Mouse (Mus musculus) cerebellum, adult 9-10 months (tissue): ENCODE data around the gene Fam98b.

ENCODE experiments used
- DNase-seq: peaks from one replicate; pipeline ENCODE4 v3.0.0; 2022

Fam98b gene

GRCm38 (mm10) chr2:117303391-117304350 lies 54.1 kb downstream of the Fam98b start:
- DNase-seq, result no peak

- no peak for DNase-seq
Observed at GRCm38 (mm10) chr2:117304941-117305340, 55.4 kb downstream of the Fam98b start.

GRCm38 (mm10) chr2:117307959-117308358 lies 58.4 kb downstream of the Fam98b start:
- DNase-seq, result no peak

DNA sequence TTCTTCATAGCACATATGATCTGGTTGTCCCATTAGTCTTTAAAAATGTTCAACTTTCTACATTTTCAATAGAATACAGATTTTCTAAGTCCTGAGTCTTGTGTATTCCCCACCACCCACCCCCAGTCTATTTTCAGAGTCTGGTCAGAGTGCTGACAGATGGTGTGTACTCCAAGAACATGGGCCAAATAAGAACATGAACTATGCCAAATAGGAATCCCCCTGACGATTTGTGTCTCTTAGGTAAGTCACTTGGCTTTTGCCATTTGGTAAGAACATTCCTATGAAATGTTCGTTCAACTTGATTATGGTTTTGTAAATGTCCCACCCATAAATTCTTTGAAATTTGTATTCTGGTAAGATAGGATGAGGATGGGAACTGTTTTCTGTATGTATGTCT lies 59.5 kb downstream of the Fam98b start:
- no peak for DNase-seq

- no peak for DNase-seq
Observed at GRCm38 (mm10) chr2:117311349-117311748, 61.8 kb downstream of the Fam98b start.

DNA sequence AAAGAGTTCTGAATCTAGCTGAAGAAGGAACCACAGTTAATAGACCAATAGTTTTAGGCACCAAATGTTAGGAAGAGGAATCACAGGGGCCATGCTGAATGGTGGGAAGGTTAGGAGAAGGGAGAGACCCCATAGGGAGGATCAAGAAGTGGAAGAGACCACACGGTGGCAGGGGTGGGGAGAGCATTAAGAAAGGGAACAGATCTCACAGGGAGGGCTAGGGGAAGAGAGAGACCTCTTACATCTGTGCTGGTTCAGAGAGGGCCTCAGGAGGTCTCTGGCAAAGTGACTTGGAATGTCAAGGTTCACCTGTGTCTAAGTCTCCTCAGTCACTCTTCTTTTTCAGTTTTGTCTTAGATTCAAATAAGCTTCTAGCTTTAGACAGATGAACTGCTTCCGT lies 62.5 kb downstream of the Fam98b start:
- DNase-seq, result no peak

GRCm38 (mm10) chr2:117312441-117312895 lies 62.9 kb downstream of the Fam98b start:
- no peak for DNase-seq

DNA sequence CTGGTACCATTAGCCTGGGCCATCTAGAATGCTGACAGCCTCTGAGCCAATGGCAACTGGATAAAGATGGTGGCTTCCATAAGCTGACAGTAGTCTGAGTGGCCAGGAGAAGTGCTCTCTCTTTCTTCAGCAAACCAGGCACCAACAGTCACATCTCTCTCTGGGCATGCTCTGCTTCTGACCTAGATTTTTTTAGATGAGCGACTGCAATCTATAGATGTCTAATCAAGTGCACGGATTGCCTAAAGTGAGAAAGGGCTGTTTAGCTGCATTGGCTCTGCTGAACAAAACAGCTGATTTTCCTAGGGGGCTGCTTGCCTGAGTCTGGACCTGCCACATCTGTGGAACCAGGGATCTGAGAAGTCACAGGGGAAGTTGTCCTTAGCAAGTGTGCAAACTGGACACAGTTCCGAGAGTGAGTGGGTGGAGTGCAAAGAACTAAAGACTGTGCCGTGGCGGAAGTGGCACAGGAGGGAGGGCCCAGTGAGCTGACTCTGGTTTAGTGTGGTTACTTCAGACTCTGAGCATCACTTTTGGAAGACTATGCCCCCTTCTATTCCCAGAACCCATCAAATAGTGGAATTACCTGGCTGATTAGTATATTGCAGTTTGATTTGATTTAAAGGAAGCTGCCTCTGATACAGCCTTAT lies 64.2 kb downstream of the Fam98b start:
- DNase-seq, result no peak

- DNase-seq, result no peak
Observed at GRCm38 (mm10) chr2:117318991-117319390, 69.5 kb downstream of the Fam98b start.
